Mouse (Mus musculus) neural tube, embryonic 10.5 days (tissue): ENCODE measurements around the gene Slc25a53.

Source experiments
- DNase-seq: peaks from one replicate; pipeline ENCODE4 v3.0.0-alpha.2; 2017; ENCODE audit warnings: low spot score; ENCODE audit errors: extremely low spot score

Slc25a53 gene

DNA sequence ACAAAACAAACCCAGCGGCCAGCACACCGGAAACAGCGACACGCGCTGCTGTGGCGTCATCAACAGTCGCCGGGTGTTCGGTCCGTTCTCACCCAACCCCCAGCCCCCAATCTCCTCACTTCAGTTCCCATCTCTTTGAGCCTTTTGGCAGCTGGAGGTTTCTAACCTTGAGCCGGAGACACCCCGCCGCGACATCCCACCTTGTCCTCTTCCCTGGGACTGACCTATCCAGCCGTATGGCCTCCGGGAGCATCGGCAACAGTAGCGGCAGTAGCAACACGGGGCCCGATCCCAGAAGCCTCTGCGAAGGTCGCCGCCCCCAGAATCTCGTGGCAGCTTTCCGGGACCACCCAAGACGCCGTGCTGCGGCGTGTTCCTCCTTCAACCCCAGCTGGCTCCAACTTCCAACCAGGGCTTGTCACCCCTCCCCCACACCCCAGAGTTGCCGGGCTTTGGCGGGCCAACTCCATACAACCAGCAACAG, at the start of gene Slc25a53:
TSS of gene Slc25a53 (minus strand) at position 303 of the 484 bp plus-strand sequence.
- DNase-seq = peak; percentile 85

DNA sequence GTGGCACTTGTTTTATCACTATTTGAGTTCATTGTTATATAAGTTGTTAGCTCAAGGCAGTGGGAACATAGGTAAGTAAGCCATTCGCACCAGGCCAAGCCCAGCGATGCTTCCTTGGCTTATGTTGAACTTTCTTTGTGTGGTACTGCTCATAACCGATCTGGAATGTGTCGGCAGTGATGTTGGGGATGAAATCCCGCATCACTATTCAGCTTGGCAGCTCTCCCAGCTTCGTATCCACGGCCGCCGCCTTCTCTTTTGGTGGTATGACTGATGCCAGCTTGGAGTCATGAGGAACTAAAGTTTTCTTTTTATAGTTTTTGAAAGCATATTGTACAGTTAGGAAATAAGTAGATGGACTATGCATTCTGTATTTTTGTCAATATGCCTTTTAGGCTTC, 25.1 kb upstream of the Slc25a53 start:
- DNase-seq = no peak

GRCm38 (mm10) chrX:137049425-137050225, 11.5 kb upstream of the Slc25a53 start, which contains the start of gene Fam199x:
Fam199x (plus strand) TSS chrX:137049594.
- peak; percentile 67 for DNase-seq

- DNase-seq = no peak
Measured at GRCm38 (mm10) chrX:137049060-137049424, 10.9 kb upstream of the Slc25a53 start.

GRCm38 (mm10) chrX:137038502-137038901, 400 bp upstream of the Slc25a53 start:
- DNase-seq = peak; percentile 14

GRCm38 (mm10) chrX:137037470-137037999, 567 bp downstream of the Slc25a53 start:
- no peak for DNase-seq

DNA sequence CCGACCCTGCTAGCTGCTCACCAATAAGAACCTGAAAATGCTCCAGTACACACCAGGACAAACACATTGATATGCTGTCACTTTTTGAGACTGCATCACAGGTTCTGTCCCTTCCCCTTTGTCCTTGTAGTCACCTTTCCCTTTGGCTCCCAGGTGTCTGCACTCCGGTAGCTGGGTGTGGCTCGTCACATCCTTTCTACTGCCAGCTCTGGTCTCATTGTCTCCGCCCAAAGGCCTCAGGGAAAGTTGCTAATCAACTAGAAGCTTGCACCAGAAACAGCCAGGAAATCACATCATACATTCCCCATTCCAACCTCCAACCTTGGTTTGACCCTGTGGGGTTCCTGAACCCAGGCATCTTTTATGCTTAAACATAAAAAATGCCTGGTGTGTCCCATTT, 3.8 kb downstream of the Slc25a53 start:
- DNase-seq = no peak

DNA sequence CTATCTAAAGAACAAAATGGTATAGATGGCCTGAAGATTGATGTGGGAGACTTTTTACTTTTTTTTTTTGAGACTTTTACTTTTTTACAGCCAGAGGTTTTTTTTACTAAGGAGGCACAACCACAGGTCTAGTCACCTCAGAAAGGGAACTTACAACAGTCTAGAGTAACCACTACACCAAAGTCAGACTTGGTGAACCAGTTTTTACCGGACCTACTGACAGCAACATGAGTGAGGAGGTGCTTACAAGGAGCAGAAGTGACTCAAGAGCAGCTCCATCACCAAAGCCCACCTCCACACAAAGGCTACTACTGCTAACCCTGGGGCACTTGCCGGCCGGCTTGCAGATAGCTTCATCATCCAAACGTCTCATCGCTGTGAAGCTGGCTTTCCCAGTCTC, 6.4 kb downstream of the Slc25a53 start:
- no peak for DNase-seq

GRCm38 (mm10) chrX:137030916-137031315, 7.2 kb downstream of the Slc25a53 start:
- DNase-seq = no peak

DNA sequence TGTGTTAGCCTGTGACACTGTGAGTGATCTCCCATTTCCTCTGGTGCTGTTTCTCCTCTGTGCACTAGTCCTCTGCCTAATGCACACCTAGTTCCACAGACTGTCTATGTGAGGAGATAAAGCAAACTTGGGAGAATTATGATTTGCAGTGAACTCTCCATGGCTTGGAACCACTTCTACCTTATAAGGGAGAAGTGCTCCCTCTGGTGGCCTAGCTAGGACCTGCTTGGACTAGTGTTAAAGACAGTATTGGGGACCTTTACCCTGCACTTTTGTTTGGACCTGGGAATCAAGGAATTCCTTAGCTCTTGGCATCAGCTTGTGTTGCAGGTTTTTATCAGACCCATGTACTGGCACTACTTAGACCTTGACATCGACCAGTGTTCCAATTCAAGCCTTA, 18.8 kb downstream of the Slc25a53 start:
- peak; percentile 47 for DNase-seq

DNA sequence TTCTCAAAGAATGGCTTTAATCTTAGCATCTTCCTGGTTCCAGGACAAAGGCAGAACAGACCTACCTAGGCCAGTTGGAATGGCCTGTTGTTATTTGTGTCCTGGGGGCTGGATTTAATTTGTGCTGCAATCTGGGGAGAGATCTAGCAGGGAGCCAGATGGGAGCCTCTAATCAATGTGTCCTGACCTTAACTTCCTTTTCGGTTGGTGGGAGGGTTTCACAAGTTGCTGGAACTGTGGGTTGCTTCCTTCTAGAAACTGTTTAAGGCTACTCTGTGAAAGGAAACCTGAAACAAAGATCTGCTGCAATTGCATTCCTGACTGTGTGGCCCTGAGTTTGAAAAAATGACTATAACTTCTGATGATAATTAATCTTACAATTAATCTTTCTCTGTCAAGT, 20.4 kb downstream of the Slc25a53 start:
- DNase-seq = no peak

DNA sequence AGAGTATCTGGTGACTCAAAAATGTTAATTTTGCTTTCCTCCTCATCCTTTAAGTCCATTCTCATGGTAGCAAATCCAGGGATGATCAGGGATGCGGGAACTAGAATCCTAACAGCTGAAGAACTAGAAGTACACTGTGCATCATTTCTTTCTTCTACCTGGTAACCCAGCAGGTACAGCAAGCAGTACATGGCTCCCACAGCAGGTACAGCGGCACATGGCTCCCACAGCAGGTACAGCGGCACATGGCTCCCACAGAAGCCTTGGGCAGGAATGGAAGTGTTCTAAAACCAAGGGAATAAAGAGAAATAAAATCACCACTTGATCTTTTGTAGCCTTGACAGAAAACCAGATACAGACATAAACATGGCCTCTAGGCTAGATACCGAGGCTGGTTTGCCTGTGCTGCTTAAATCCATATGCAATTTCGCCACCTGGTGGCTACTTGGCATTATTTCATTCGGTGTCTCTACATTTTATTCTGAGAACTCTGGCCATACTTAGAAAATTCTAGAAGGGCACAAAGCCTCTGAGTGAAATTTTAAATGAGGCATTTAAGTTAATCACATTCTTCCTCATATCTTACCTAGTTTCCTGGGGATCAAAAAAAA, 22.9 kb downstream of the Slc25a53 start:
- DNase-seq = peak; percentile 19

GRCm38 (mm10) chrX:136996256-136996655, 41.8 kb downstream of the Slc25a53 start:
- DNase-seq = no peak

DNA sequence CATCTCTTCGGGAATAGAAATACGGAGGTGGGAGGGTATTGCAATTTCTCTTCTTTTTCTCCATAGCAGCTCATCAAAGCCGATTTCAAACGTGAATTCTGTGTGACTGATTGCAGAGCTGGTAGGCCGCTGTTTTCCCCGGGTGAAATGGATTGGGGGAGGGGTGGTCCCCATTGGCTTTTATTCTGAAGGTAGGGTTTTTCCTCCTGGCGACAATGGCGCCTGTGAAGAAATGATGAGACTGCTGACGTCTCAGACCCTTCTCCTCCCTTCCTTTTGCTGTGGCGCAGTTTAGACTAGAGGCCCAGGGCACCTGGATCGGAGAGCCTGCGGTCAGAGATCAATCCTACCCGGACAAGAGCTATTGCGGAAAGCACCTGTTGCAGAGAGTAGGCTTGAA, 44.5 kb downstream of the Slc25a53 start:
- DNase-seq = peak; percentile 20

GRCm38 (mm10) chrX:136992978-136993547, 45.0 kb downstream of the Slc25a53 start, which contains the start of gene Zcchc18:
Zcchc18 (plus strand) TSS chrX:136993155.
- DNase-seq = peak; percentile 65

DNA sequence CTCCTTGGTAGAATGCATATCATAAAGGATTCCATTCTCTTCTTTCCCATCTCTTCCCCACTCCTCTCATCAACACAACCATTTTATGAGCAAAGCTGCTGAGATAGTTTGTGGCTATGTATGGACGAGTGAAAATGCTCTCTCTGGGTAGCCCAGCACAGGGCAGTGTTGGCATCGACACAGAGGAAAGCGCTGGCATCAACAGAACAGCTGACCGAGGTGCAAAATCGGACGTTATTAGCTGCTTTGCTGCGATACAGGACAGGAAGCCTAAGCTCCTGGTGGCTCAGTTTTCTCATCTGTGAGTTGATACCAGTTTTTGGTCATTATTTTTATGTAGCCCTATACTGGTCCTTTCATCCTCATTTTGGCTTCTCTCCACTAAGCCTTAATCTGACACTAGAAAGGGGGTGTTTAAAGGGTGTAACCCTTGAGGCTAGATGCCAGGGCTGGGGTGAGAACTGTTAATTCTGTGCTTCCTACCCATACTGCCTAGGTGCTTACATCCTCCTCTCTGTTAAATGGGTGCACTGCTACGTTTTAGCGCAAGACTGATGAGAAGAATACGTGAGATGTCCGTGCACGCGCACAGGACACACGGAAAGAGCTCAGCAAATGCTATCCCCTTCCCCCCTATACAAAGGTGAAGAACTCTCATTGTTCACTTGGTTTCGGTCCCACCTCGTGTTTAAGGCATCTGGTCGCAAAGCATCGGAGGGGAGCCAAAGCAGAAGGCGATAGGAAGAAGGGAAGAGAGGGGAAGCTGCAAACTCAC, 45.7 kb downstream of the Slc25a53 start:
- no peak for DNase-seq

- DNase-seq = no peak
Measured at GRCm38 (mm10) chrX:136991274-136991673, 46.8 kb downstream of the Slc25a53 start.

DNA sequence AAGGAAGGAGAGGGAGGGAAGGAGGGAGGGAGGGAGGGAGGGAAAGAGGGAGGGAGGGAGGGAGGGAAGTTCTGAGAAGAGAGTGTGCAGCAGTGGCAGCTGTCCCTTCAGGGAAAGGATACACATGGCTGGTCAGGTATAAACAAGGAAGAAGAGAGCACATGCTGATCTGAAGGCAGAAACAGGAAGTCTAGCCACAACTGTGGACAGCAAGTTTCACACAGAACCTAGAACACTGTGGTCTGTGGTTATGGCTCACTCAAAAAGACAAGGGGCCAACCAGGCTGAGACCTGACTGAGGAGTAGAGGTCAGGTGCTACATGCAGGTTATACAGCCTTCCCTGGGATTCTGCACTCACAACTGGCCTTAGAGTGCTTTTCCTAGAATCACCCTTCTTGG, 52.1 kb downstream of the Slc25a53 start:
- DNase-seq = no peak

- no peak for DNase-seq
Measured at GRCm38 (mm10) chrX:136978616-136979015, 59.5 kb downstream of the Slc25a53 start.

GRCm38 (mm10) chrX:136976424-136977084, 61.5 kb downstream of the Slc25a53 start, which contains the start of the genes Tmsb15l and Tmsb15b1:
Tmsb15l (minus strand) TSS chrX:136976869.
Tmsb15b1 (minus strand) TSS chrX:136976874.
- DNase-seq = peak; percentile 36
